Mouse (Mus musculus) cerebellum, adult 8-10 months (tissue): ENCODE results near the gene Prpf4.
A peak's percentile ranks its signal among the peaks of the same experiment; 100 is the strongest.

Experiments
- DNase-seq: peaks from one replicate; pipeline ENCODE4 v3.0.0; 2022

Prpf4 gene

GRCm38 (mm10) chr4:62408601-62409282 is at the start of gene Prpf4, which contains the start of gene Cdc26:
Prpf4 (plus strand) TSS chr4:62408797.
Cdc26 (minus strand) TSS chr4:62408642.
- peak; percentile 97 for DNase-seq

GRCm38 (mm10) chr4:62359256-62359775 is 49.3 kb upstream of the Prpf4 start:
- DNase-seq, result no peak

- DNase-seq, result peak; percentile 92
Observed at GRCm38 (mm10) chr4:62360088-62360804, 48.4 kb upstream of the Prpf4 start, which contains the start of the genes Fkbp15 and Slc31a1. Fkbp15 (minus strand) TSS chr4:62360548. Slc31a1 (plus strand) TSS chr4:62360727.

GRCm38 (mm10) chr4:62360805-62361455 is 47.7 kb upstream of the Prpf4 start:
- no peak for DNase-seq

- no peak for DNase-seq
Observed at GRCm38 (mm10) chr4:62361571-62361970, 47.0 kb upstream of the Prpf4 start.

- no peak for DNase-seq
Observed at GRCm38 (mm10) chr4:62361997-62362396, 46.6 kb upstream of the Prpf4 start.

- DNase-seq, result no peak
Observed at GRCm38 (mm10) chr4:62362437-62362836, 46.2 kb upstream of the Prpf4 start.

GRCm38 (mm10) chr4:62364299-62364698 is 44.3 kb upstream of the Prpf4 start:
- DNase-seq, result no peak

GRCm38 (mm10) chr4:62366291-62366690 is 42.3 kb upstream of the Prpf4 start:
- DNase-seq, result no peak

GRCm38 (mm10) chr4:62367586-62367985 is 41.0 kb upstream of the Prpf4 start:
- DNase-seq, result no peak

- DNase-seq, result no peak
Observed at GRCm38 (mm10) chr4:62369091-62369490, 39.5 kb upstream of the Prpf4 start.

GRCm38 (mm10) chr4:62372410-62372809 is 36.2 kb upstream of the Prpf4 start:
- no peak for DNase-seq

- no peak for DNase-seq
Observed at GRCm38 (mm10) chr4:62372818-62373520, 35.6 kb upstream of the Prpf4 start.

- no peak for DNase-seq
Observed at GRCm38 (mm10) chr4:62373668-62374067, 34.9 kb upstream of the Prpf4 start.

- no peak for DNase-seq
Observed at GRCm38 (mm10) chr4:62374342-62374741, 34.3 kb upstream of the Prpf4 start.

- DNase-seq, result no peak
Observed at GRCm38 (mm10) chr4:62376123-62376522, 32.5 kb upstream of the Prpf4 start.

- DNase-seq, result no peak
Observed at GRCm38 (mm10) chr4:62379724-62380381, 28.7 kb upstream of the Prpf4 start.

GRCm38 (mm10) chr4:62383207-62383606 is 25.4 kb upstream of the Prpf4 start:
- no peak for DNase-seq

GRCm38 (mm10) chr4:62383752-62384151 is 24.8 kb upstream of the Prpf4 start:
- no peak for DNase-seq

- DNase-seq, result no peak
Observed at GRCm38 (mm10) chr4:62384159-62384558, 24.4 kb upstream of the Prpf4 start.

- no peak for DNase-seq
Observed at GRCm38 (mm10) chr4:62385439-62385838, 23.2 kb upstream of the Prpf4 start.
